Mouse (Mus musculus) T-cell, adult 66 days (primary cell): ENCODE data around the gene Prr32. TPM values are rescaled to one million over a fixed set of nuclear protein-coding genes. Genes with fewer than 3 reads are reported as not detected.

Source experiments
- total RNA-seq, 2 experiments: library from RNA; stranded (reverse); gene quantifications; 3 replicates in 1 of 2; 4 replicates in 1 of 2; pipeline ENCODE4 v1.2.4; 2023

Gene Prr32
- not detected for total RNA-seq

GRCm38 (mm10) chrX:45090604-45091003 lies at the start of gene Prr32:
Gene Prr32 (plus strand): TSS chrX:45090904.

